Mouse (Mus musculus) heart, postnatal 25 days (tissue): Measurements from ENCODE around the gene Pithd1. TPM values are rescaled to one million over a fixed set of nuclear protein-coding genes. Genes with fewer than 3 reads are reported as not detected.
A peak's percentile ranks its signal among the peaks of the same experiment; 100 is the strongest.

Experiments used
- DNase-seq: peaks from one replicate; pipeline ENCODE4 v3.0.0; 2022; ENCODE audit warnings: low spot score
- intact Hi-C: fragments of 180-260 bp; cut with DNase I; formaldehyde crosslinking; loops from one replicate; pipeline ENCODE4 v1.15.1; 2025
- total RNA-seq, 2 experiments: library from RNA; stranded (reverse); gene quantifications; 2 replicates each; pipeline ENCODE4 v1.2.3; 2021

The Pithd1 gene
- total RNA-seq, 2 experiments from 2014 or later: 16.0 to 18.0 TPM

- DNase-seq: no peak
- intact Hi-C loops: loop anchor here (5.0 kb wide), 1 partner anchor 88 kb away; the partner anchor contains the start of gene Rpl11
Observed at GRCm38 (mm10) chr4:135964426-135964825, 22.6 kb downstream of the Pithd1 start.

DNA sequence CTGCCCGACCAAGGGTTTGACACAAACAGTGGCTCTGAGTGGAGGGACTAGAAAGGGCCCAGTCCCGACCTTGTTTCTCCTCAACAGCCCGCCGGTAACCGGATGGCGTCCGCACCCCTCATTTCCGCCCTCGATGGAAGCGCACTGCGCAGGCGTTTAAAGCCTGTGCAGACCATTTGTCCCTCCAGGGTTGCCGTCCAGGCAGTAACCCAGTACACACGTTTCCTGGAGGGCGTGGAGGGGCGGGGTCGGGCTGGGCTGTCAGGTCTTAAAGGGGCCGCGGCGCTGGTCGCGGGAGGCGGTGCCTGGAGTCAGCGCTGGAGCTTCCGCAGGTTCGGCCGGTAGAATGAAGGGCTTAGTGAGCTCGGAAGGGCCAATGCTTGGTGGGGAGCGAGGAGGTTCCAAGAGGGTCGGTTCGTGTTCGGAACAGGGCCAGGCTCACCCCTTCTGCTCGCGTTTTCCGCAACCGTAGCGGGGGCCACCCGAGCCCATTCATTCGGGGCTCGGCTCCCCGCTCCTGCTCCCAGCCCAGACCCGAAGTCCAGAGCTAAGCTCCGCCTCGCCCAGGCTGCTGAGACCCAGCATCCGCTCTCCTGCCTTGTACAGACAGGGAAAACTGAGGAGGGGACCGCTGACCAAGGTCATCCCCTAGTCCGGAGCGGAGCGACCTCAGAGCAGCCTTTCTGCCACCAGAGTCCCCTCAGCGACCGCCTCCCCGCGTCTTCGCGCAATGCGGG is 23.4 kb downstream of the Pithd1 start, which contains the start of gene Gale:
Gene Gale, plus strand, starts transcription at position 271 of the 737 bp plus-strand sequence.
- DNase-seq: peak; percentile 89
- intact Hi-C loops: loop anchor here (5.0 kb wide), 1 partner anchor 89 kb away; the partner anchor contains the start of gene Rpl11

DNA sequence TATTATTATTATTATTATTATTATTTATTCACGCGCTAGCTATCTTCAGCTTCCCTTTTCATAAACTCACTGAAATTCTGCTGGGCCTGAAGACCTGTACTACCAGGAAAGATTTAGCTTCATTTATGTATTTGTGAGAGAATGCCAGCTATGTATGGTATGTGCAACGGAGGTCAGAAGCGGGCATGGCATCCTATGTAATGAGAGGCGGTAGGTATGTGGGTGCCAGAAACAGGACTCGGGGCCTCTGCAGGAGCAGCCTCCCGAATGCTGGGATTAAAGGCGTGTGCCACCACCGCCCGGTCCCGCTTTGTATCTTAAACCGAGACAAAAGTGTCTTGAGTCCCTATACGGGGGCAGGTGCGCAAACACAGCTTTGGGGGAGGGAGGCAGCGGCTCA is 24.1 kb downstream of the Pithd1 start:
- intact Hi-C loops: loop anchor here (5.0 kb wide), 1 partner anchor 89 kb away; the partner anchor contains the start of gene Rpl11
- no peak for DNase-seq

DNA sequence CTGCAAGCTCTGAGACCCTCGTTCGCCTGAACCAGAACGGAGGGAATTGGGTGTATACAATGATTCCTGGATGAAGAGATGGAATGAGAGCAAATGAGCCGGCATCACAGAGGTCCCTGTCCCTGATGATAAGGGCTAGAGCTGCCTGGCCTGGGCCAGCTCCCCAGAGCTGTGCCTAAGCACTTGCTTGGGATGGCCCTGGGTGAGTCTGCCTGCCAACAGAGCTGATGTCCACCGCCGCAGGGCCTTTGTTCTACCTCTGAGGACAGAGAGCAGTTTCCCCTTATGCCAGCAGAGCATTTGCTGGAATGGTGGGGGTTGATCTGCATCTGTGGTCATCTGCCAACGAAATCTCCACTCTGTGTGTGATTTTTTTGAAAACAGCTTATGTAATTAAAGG is 24.9 kb downstream of the Pithd1 start:
- no peak for DNase-seq
- intact Hi-C loops: loop anchor here (5.0 kb wide), 1 partner anchor 90 kb away; the partner anchor contains the start of gene Rpl11

- intact Hi-C loops: loop anchor here (2.0 to 5.0 kb wide), 2 partner anchors 73 to 91 kb away; partner anchors contain the start of gene Rpl11
Observed at GRCm38 (mm10) chr4:135961709-135962108, 25.4 kb downstream of the Pithd1 start.

DNA sequence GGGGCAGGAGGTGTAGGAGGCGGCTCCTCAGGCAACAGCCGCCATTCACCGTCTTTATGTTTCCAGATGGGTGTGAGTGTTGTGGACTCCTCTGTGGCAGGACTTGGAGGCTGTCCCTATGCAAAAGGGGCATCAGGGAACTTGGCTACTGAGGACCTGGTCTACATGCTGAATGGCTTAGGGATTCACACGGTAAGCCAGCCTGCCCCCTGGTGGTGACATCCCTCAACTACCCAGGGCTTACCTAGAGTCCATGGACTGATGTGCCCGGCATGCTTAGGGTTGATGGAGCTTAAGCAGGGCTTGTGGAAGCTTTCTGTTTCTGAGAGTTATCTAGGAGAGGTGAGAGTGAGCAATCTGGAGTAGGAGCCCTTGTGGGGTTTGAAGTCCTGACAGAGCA is 26.3 kb downstream of the Pithd1 start:
- DNase-seq: no peak
- intact Hi-C loops: loop anchor here (2.0 to 5.0 kb wide), 2 partner anchors 72 to 92 kb away; partner anchors contain the start of gene Rpl11

More at GRCm38 (mm10) chr4:135961709-135962108, 25.4 kb downstream of the Pithd1 start:
- DNase-seq: no peak

GRCm38 (mm10) chr4:135958354-135958753 is 28.7 kb downstream of the Pithd1 start:
- DNase-seq: no peak
- intact Hi-C loops: no loop called here

DNA sequence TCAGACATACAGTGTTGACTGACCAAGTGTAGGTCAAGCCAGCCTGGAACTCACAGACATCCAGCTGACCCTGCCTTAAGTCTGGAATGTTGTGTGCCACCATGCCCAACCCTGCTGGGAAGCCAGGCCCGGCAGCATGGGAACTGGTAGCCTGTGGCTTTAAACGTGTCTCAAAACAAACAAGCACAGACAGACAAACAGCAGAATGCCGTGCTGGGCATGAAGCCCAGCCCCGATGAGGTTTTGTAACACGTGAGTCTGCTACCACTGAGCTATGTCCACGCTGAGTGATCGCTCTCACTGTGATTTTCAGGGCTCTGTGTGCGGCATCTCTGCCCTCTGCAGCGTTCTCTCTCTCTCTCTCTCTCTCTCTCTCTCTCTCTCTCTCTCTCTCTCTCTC is 31.2 kb downstream of the Pithd1 start:
- intact Hi-C loops: no loop called here
- no peak for DNase-seq

DNA sequence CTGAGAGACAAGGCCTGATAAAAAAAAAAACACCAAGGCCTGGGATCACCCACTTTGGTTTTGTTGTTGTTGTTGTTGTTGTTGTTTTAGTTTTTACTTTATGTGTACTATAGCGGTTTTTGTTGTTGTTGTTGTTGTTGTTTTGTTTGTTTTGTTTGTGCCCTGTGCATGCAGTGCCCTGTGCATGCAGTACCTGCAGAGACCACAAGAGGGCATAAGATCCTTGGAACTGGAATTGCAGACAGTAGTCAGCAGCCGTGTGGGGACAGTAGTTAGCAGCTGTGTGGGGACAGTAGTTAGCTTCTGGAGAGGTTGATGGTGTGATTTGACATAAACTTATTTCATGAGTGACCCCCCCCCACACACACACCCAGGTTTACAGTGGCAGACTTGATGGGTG is 32.8 kb downstream of the Pithd1 start:
- intact Hi-C loops: no loop called here
- DNase-seq: no peak

GRCm38 (mm10) chr4:135953179-135953578 is 33.9 kb downstream of the Pithd1 start:
- intact Hi-C loops: no loop called here

DNA sequence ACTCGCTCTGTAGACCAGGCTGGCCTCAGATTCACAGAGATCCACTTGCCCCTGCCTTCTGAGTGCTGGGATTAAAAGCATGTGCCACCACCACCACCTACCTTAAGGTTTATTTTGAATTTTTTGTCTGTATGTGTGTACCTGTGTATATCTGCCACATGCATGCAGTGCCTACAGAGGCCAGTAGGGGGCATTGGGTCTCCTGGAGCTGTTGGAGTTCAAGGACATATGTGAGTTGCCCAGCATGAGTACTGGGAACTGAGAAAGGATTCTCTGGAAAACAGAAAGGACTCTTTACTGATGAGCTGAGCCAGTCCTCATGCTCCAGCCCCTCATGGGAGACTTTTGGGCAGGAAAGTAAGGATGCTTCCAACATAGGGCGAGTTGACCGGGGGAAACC is 35.6 kb downstream of the Pithd1 start:
- intact Hi-C loops: no loop called here

More at GRCm38 (mm10) chr4:135953179-135953578, 33.9 kb downstream of the Pithd1 start:
- DNase-seq: no peak

GRCm38 (mm10) chr4:135950365-135950764 is 36.7 kb downstream of the Pithd1 start:
- intact Hi-C loops: no loop called here
- DNase-seq: no peak

More for the DNA sequence above, 35.6 kb downstream of the Pithd1 start:
- DNase-seq: no peak

- intact Hi-C loops: no loop called here
- no peak for DNase-seq
Observed at GRCm38 (mm10) chr4:135949911-135950310, 37.2 kb downstream of the Pithd1 start.

DNA sequence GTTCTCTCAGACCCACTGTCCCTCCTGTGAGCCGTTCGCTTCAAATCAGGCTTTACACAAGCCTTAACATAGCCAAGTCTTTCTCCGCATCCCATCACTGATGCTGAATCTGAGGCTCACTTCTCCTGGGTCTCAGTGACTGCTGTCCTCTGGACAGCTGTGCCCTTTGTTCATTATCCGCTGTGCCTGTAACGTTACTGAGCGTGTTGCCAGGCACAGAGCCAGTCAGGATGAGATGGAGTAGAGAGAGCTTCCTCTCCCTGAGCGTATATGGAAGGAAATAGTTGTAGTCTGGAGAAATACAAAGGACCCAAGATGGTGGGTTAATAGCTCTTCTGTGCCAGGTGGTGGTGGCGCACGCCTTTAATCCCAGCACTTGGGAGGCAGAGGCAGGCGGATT is 37.6 kb downstream of the Pithd1 start:
- DNase-seq: no peak
- intact Hi-C loops: no loop called here

DNA sequence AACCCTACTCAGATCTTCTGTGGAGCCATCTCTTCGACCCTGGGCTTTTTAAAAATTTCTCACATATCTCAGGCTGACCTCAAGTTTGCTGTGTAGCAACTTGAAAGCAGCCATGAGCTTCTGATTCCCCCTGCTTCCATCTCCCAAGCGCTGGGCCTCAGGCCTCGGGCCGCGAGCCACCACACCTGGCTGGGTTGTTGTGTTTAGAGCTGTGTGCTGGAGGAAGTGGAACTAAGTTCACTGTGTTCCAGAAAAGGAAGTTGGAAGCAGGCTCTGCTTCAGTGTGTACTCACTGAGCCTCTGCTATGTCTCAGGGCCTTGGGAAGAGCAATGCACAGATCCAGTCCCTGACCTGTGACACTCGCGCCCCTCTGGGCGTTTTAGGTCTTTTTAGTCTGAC is 38.9 kb downstream of the Pithd1 start:
- intact Hi-C loops: no loop called here
- DNase-seq: no peak

- intact Hi-C loops: no loop called here
- DNase-seq: no peak
Observed at GRCm38 (mm10) chr4:135946659-135947301, 40.3 kb downstream of the Pithd1 start.

- intact Hi-C loops: no loop called here
- DNase-seq: peak; percentile 91
Observed at GRCm38 (mm10) chr4:135946278-135946658, 40.8 kb downstream of the Pithd1 start, which contains the start of gene Hmgcl. Gene Hmgcl, plus strand, starts transcription at chr4:135946448.

- intact Hi-C loops: no loop called here
- no peak for DNase-seq
Observed at GRCm38 (mm10) chr4:135945706-135946105, 41.4 kb downstream of the Pithd1 start.

- DNase-seq: no peak
Observed at GRCm38 (mm10) chr4:135943389-135943788, 43.7 kb downstream of the Pithd1 start.

GRCm38 (mm10) chr4:135942193-135942592 is 44.9 kb downstream of the Pithd1 start:
- DNase-seq: no peak
- intact Hi-C loops: loop anchor here (2.0 kb wide), 1 partner anchor 21 kb away; the partner anchor contains the start of gene Fuca1

More at GRCm38 (mm10) chr4:135943389-135943788, 43.7 kb downstream of the Pithd1 start:
- intact Hi-C loops: loop anchor here (2.0 kb wide), 1 partner anchor 23 kb away; the partner anchor contains the start of gene Fuca1
